In the genomic region with DNA sequence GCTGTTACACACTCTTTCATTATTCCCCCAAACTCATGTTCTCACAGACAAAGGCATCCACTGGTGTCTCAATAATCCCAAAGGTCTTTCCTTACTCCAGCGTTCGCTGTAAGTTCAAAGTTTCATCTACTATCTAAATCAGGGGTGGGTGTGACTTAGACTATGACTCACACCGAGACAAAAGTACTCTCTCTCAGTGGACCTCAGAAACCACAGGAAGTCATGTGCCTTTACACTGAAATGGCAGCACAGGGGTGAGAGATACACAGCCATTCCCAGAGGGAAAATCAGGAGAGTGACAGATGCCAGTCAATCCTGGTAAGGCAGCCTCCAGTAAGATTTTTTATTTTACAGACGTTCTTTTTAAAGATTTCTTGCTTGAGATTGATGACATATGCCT, we compare ENCODE assay signal across 2 mouse cellular contexts.
TF ChIP-seq lines count a peak whose summit lies in the region.

No protein-coding gene starts in this region.

TF ChIP-seq in C2C12, 6 proteins besides CTCF, POLR2A, EP300 and RAD21 (continued from another document):
- TF ChIP-seq MYOG (IDR thresholded peaks at IDR 0.05; ENCODE audit: control insufficient read depth, extremely low read depth, insufficient read length), result no peak

TF ChIP-seq in MEL, 35 proteins besides CTCF, POLR2A, EP300 and RAD21:
- TF ChIP-seq USF1 (IDR thresholded peaks at IDR 0.05; ENCODE audit: low read depth, low read length) (peak; percentile 61; the same call in 1 of the 2 replicates), ZNF384 (IDR thresholded peaks at IDR 0.05; ENCODE audit: low read depth, low read length) (no peak)
TF ChIP-seq in MEL: peak in this region for 1.
